Mouse (Mus musculus): Measurements from ENCODE around the gene Phf11b. TPM values are rescaled to one million over a fixed set of nuclear protein-coding genes. Genes with fewer than 3 reads are reported as not detected.
"Not testable (repeated sequence)": the region's sequence is repeated elsewhere in the genome, so short reads cannot be mapped to it uniquely, and the experiment has no call there.

Gene Phf11b
- polyA plus RNA-seq, 1 experiment from 2014 or later = 0.33 TPM

DNA sequence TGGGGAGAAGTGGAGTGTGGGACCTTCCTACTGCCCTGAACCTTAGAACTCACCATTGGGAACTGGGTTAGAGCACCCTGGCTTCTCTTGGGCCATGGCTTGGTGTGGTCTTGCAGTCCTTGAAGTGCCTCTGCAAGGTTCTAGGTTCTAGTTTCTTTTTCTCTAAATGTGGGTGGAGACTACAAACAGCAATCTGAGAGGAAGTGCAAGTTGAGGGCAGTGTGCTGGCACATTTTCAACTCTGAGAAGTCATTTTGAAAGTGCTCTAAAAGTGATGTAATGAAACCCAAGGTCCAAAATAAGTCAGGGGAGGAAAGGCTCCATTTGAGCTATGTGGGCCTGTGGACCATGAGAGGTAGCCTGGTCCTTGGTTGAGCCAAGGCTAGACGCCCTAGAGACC, 43.8 kb downstream of the Phf11b start, which contains the start of gene Phf11a:
Phf11a (minus strand) TSS at position 132 of the 400 bp plus-strand sequence.
- not testable (repeated sequence) for H3K27me3 ChIP-seq (replicated peaks); H3K9me3 ChIP-seq (replicated peaks); ATAC-seq (ENCODE audit: insufficient number of reproducible peaks, low FRiP score); H3K27ac ChIP-seq (ENCODE audit: poor library complexity, severe bottlenecking); H3K36me3 ChIP-seq; H3K9ac ChIP-seq; H3K4me1 ChIP-seq (replicated peaks); H3K4me3 ChIP-seq; H3K4me2 ChIP-seq
- 53% methylated on average over 1 of the region's 1 CpGs for WGBS

GRCm38 (mm10) chr14:59291769-59292168, 49.4 kb downstream of the Phf11b start:
- H3K4me3 ChIP-seq; H3K4me1 ChIP-seq (replicated peaks); H3K4me2 ChIP-seq; H3K9ac ChIP-seq; ATAC-seq (ENCODE audit: insufficient number of reproducible peaks, low FRiP score); H3K9me3 ChIP-seq (replicated peaks); H3K27me3 ChIP-seq (replicated peaks); H3K36me3 ChIP-seq; H3K27ac ChIP-seq (ENCODE audit: poor library complexity, severe bottlenecking): not testable (repeated sequence)

DNA sequence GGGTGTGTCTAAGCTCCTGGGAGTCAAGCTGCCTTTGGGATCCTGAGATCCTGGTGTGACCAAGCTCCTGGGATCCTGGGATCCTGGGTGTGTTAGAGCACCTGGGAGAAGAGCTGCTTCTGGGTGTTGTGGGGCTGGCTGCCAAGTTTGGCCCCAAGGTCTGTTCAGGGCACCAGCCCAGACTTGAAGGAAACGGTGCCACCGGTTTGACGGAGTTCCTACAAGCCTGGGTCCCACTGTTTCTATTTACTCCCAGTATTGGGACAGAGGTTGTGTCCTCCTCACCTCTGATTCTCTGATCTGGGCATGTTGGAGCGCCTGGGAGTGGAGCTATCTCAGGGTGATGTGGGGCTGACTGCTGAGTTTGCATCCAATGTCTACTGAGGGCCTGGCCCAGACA, 66.2 kb downstream of the Phf11b start:
- not testable (repeated sequence) for H3K4me1 ChIP-seq (replicated peaks); H3K27ac ChIP-seq (ENCODE audit: poor library complexity, severe bottlenecking); H3K9me3 ChIP-seq (replicated peaks); H3K36me3 ChIP-seq; H3K27me3 ChIP-seq (replicated peaks); H3K4me2 ChIP-seq; ATAC-seq (ENCODE audit: insufficient number of reproducible peaks, low FRiP score); H3K9ac ChIP-seq; H3K4me3 ChIP-seq
- 84% methylated on average over 4 of the region's 4 CpGs for WGBS

Other genes with a start within 250 kb of the Phf11b start
- not detected in 2 replicates for gene 1700129C05Rik, start 198.5 kb downstream of the Phf11b start, polyA plus RNA-seq (2016; fragmentation: Nextera tagmentation; extraction: Ambion mirVana)
- not detected in 2 replicates for gene Gm5142, start 162.6 kb downstream of the Phf11b start, polyA plus RNA-seq (2016; fragmentation: Nextera tagmentation; extraction: Ambion mirVana)
- gene Rcbtb1, start 140.1 kb downstream of the Phf11b start, polyA plus RNA-seq (2016; fragmentation: Nextera tagmentation; extraction: Ambion mirVana) = 33.3 TPM in 2 replicates
- gene Gm6904, start 81.1 kb downstream of the Phf11b start, polyA plus RNA-seq (2016; fragmentation: Nextera tagmentation; extraction: Ambion mirVana) = 0.36 TPM in 1 of 2 replicates, not detected in the other
- 0.15 TPM in 1 of 2 replicates, not detected in the other for gene Phf11a, start 43.8 kb downstream of the Phf11b start, polyA plus RNA-seq (2016; fragmentation: Nextera tagmentation; extraction: Ambion mirVana)
- gene Phf11d, start 24.1 kb upstream of the Phf11b start, polyA plus RNA-seq (2016; fragmentation: Nextera tagmentation; extraction: Ambion mirVana) = 0.78 and 0.99 TPM in 2 replicates
- 0.43 and 0.46 TPM in 2 replicates for gene Phf11c, start 54.0 kb upstream of the Phf11b start, polyA plus RNA-seq (2016; fragmentation: Nextera tagmentation; extraction: Ambion mirVana)
- 7.4 and 9.0 TPM in 2 replicates for gene Setdb2, start 99.5 kb upstream of the Phf11b start, polyA plus RNA-seq (2016; fragmentation: Nextera tagmentation; extraction: Ambion mirVana)
- gene Cab39l, start 99.6 kb upstream of the Phf11b start, polyA plus RNA-seq (2016; fragmentation: Nextera tagmentation; extraction: Ambion mirVana) = 28.6 and 28.7 TPM in 2 replicates